Mouse (Mus musculus) intestine, embryonic 16.5 days (tissue): Measurements from ENCODE around the gene Arhgap21. TPM values are rescaled to one million over a fixed set of nuclear protein-coding genes. Genes with fewer than 3 reads are reported as not detected.
"Not testable (repeated sequence)": the region's sequence is repeated elsewhere in the genome, so short reads cannot be mapped to it uniquely, and the experiment has no call there.

Experiments
- ATAC-seq: fragments of 200-750 bp; cut with Nextera tagmentation; 2 replicates; pipeline ENCODE4 v1.8.0; 2017; ENCODE audit warnings: moderate TSS enrichment, moderate library complexity
- H3K27ac ChIP-seq: fragments of 300-500 bp; sonication (generic); 2 replicates; pipeline ENCODE4 v1.5.1; 2014; ENCODE audit warnings: mild to moderate bottlenecking, low read length
- H3K27me3 ChIP-seq: fragments of 300-500 bp; sonication (generic); replicated peaks from 2 replicates; pipeline ENCODE4 v1.6.1; 2014; ENCODE audit warnings: low read length, control low read depth, mixed read lengths; ENCODE audit not compliant: control insufficient read depth, insufficient read depth
- H3K36me3 ChIP-seq: fragments of 300-500 bp; sonication (generic); 2 replicates; pipeline ENCODE4 v1.6.1; 2014; ENCODE audit warnings: low read length, control low read depth; ENCODE audit not compliant: control insufficient read depth, insufficient read depth
- H3K4me1 ChIP-seq: fragments of 300-500 bp; sonication (generic); 2 replicates; pipeline ENCODE4 v1.6.1; 2014; ENCODE audit warnings: low read length, control low read depth, mixed read lengths; ENCODE audit not compliant: control insufficient read depth, insufficient read depth
- H3K4me2 ChIP-seq: fragments of 300-500 bp; sonication (generic); 2 replicates; pipeline ENCODE4 v1.6.1; 2014; ENCODE audit warnings: low read depth, low read length, control low read depth
- H3K4me3 ChIP-seq: fragments of 300-500 bp; sonication (generic); 2 replicates; pipeline ENCODE4 v1.5.1; 2014; ENCODE audit warnings: mild to moderate bottlenecking, low read length
- H3K9ac ChIP-seq: fragments of 300-500 bp; sonication (generic); 2 replicates; pipeline ENCODE4 v1.6.1; 2014; ENCODE audit warnings: low read depth, low read length
- H3K9me3 ChIP-seq: fragments of 300-500 bp; sonication (generic); 2 replicates; pipeline ENCODE4 v1.6.1; 2016; ENCODE audit warnings: low read length, control low read depth; ENCODE audit not compliant: control insufficient read depth
- WGBS: fragments of 180-500 bp; shearing (Covaris S2); extraction: QIAGEN DNeasy Blood & Tissue Kit; methylation state at CpG from one replicate; pipeline ENCODE4 v1.1.7; 2014; 5-methylcytosine and 5-hydroxymethylcytosine counted together
- polyA plus RNA-seq: library from polyadenylated mRNA; unstranded; fragments of >200 nt; fragmentation: Nextera tagmentation; extraction: Ambion mirVana; gene quantifications from 2 replicates; pipeline ENCODE4 v1.2.1, GENCODE M21; 2015

Arhgap21 gene
- polyA plus RNA-seq, 1 experiment from 2014 or later, result 7.4 TPM

- H3K4me3 ChIP-seq, result no peak overlapping the region
- H3K4me2 ChIP-seq, result no peak overlapping the region
- no peaks in the 10 kb centered on the region for H3K36me3 ChIP-seq
- no peaks in the 10 kb centered on the region for H3K9me3 ChIP-seq
- peaks cover 13% of the 10 kb centered on the region for H3K4me1 ChIP-seq
- no peaks in the 10 kb centered on the region for H3K27me3 ChIP-seq
- no peak overlapping the region for H3K9ac ChIP-seq
- 67% methylated on average over 8 of the region's 8 CpGs for WGBS
- no peak for ATAC-seq
- no peak overlapping the region for H3K27ac ChIP-seq
These were observed 35.9 kb downstream of the Arhgap21 start for GRCm38 (mm10) chr2:20932748-20933313.

- not testable (repeated sequence) for H3K36me3 ChIP-seq, H3K4me3 ChIP-seq, H3K27ac ChIP-seq, H3K4me2 ChIP-seq, H3K9ac ChIP-seq, H3K4me1 ChIP-seq, H3K9me3 ChIP-seq, H3K27me3 ChIP-seq, ATAC-seq
- WGBS, result 100% methylated on average over 3 of the region's 4 CpGs
These were observed 36.9 kb downstream of the Arhgap21 start for GRCm38 (mm10) chr2:20931761-20932160.

- Histone ChIP-seq H3K9ac (no peak overlapping the region), H3K4me1 (no peaks in the 10 kb centered on the region; the same call in 1 of the 2 replicates), H3K4me2 (no peak overlapping the region), H3K9me3 (no peaks in the 10 kb centered on the region), H3K27ac (no peak overlapping the region), H3K27me3 (no peaks in the 10 kb centered on the region), H3K4me3 (no peak overlapping the region), H3K36me3 (no peaks in the 10 kb centered on the region)
- no peak for ATAC-seq
These were observed 40.2 kb downstream of the Arhgap21 start for GRCm38 (mm10) chr2:20928454-20928853.

- Histone ChIP-seq H3K4me1 (no peaks in the 10 kb centered on the region; the same call in 1 of the 2 replicates), H3K27ac (no peak overlapping the region), H3K4me3 (no peak overlapping the region), H3K36me3 (no peaks in the 10 kb centered on the region), H3K9me3 (no peaks in the 10 kb centered on the region), H3K27me3 (no peaks in the 10 kb centered on the region), H3K9ac (no peak overlapping the region), H3K4me2 (no peak overlapping the region)
- WGBS, result 77% methylated on average over 1 of the region's 1 CpGs
- ATAC-seq, result no peak
These were observed 43.7 kb downstream of the Arhgap21 start for GRCm38 (mm10) chr2:20924938-20925337.

GRCm38 (mm10) chr2:20922366-20922765 lies 46.3 kb downstream of the Arhgap21 start:
- Histone ChIP-seq H3K27ac (no peak overlapping the region), H3K9ac (no peak overlapping the region), H3K27me3 (no peaks in the 10 kb centered on the region), H3K36me3 (no peaks in the 10 kb centered on the region), H3K4me2 (no peak overlapping the region), H3K4me1 (no peaks in the 10 kb centered on the region), H3K9me3 (no peaks in the 10 kb centered on the region), H3K4me3 (no peak overlapping the region)
- 34% methylated on average over 1 of the region's 1 CpGs for WGBS
- no peak for ATAC-seq

- H3K36me3 ChIP-seq, result no peaks in the 10 kb centered on the region
- no peak overlapping the region for H3K27ac ChIP-seq
- no peak for ATAC-seq
- H3K4me3 ChIP-seq, result no peak overlapping the region
- H3K27me3 ChIP-seq, result no peaks in the 10 kb centered on the region
- 85% methylated on average over 2 of the region's 2 CpGs for WGBS
- H3K4me1 ChIP-seq, result no peaks in the 10 kb centered on the region
- no peak overlapping the region for H3K4me2 ChIP-seq
- no peaks in the 10 kb centered on the region for H3K9me3 ChIP-seq
- no peak overlapping the region for H3K9ac ChIP-seq
These were observed 47.1 kb downstream of the Arhgap21 start for GRCm38 (mm10) chr2:20921558-20921957.

GRCm38 (mm10) chr2:20921021-20921420 lies 47.7 kb downstream of the Arhgap21 start:
- Histone ChIP-seq H3K27ac (no peak overlapping the region), H3K4me3 (no peak overlapping the region), H3K27me3 (no peaks in the 10 kb centered on the region), H3K4me2 (no peak overlapping the region), H3K9ac (no peak overlapping the region), H3K9me3 (no peaks in the 10 kb centered on the region), H3K4me1 (no peaks in the 10 kb centered on the region), H3K36me3 (no peaks in the 10 kb centered on the region)
- 94% methylated on average over 1 of the region's 1 CpGs for WGBS
- ATAC-seq, result no peak

- no peaks in the 10 kb centered on the region for H3K9me3 ChIP-seq
- H3K36me3 ChIP-seq, result no peaks in the 10 kb centered on the region
- WGBS, result 82% methylated on average over 10 of the region's 10 CpGs
- H3K4me1 ChIP-seq, result no peaks in the 10 kb centered on the region
- no peak overlapping the region for H3K4me2 ChIP-seq
- H3K9ac ChIP-seq, result no peak overlapping the region
- no peak for ATAC-seq
- no peak overlapping the region for H3K27ac ChIP-seq
- H3K4me3 ChIP-seq, result no peak overlapping the region
- no peaks in the 10 kb centered on the region for H3K27me3 ChIP-seq
These were observed 54.0 kb downstream of the Arhgap21 start for GRCm38 (mm10) chr2:20914531-20915320.

GRCm38 (mm10) chr2:20913019-20913415 lies 55.7 kb downstream of the Arhgap21 start:
- ATAC-seq, result no peak
- no peaks in the 10 kb centered on the region for H3K9me3 ChIP-seq
- H3K36me3 ChIP-seq, result no peaks in the 10 kb centered on the region
- H3K4me1 ChIP-seq, result no peaks in the 10 kb centered on the region
- no peaks in the 10 kb centered on the region for H3K27me3 ChIP-seq
- no peak overlapping the region for H3K27ac ChIP-seq
- H3K9ac ChIP-seq, result no peak overlapping the region
- 90% methylated on average over 1 of the region's 1 CpGs for WGBS
- H3K4me2 ChIP-seq, result no peak overlapping the region
- H3K4me3 ChIP-seq, result no peak overlapping the region
